Mouse (Mus musculus) cerebellum, adult (tissue): ENCODE results near the gene Cd6.

ENCODE experiments used
- ATAC-seq: cut with Nextera tagmentation; 2 replicates; pipeline ENCODE4 v1.9.2; 2017; ENCODE audit warnings: mild to moderate bottlenecking, moderate library complexity, mixed read lengths; ENCODE audit not compliant: insufficient number of reproducible peaks, low FRiP score, low TSS enrichment

Cd6 gene

DNA sequence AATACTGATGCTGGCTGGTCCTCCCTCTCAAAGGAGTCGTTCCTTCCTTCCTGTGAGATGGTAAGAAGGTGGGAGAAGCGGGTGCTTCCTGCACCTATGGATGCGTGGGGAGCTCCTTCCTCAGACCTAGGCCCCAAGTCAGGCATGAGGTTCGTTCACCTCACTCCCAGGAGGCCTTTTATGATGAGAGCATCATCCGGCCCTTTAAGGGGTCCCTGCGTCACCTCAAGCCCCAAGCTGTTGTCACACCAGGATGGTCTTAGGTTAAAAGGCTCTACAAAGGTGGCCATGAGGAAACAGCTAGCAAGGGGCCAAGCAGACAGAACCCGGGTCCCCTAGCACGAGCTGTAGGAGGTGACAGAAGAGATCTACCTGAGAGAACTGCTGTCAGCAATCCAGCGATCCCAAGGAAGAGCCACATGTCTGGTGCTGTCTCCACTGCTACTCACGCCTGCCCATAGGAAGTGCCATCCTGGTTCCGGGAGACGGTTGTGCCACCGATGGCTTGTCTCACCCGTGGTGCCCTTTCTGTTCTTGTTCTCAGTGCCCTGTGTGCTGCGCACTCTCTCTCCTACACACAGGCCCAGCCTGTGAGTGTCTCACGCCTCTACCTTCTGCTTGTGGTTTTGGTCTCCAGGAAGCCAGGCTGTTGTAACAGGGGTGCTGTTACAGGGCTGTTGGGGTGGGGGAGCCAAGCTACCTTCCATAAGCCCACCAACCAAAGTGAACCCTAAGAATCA, at the start of gene Cd6:
Gene Cd6 (minus strand): TSS at position 623 of the 740 bp plus-strand sequence.
- ATAC-seq: no peak

GRCm38 (mm10) chr19:10878201-10878837, 48.5 kb upstream of the Cd6 start:
- peak; percentile 55 for ATAC-seq

DNA sequence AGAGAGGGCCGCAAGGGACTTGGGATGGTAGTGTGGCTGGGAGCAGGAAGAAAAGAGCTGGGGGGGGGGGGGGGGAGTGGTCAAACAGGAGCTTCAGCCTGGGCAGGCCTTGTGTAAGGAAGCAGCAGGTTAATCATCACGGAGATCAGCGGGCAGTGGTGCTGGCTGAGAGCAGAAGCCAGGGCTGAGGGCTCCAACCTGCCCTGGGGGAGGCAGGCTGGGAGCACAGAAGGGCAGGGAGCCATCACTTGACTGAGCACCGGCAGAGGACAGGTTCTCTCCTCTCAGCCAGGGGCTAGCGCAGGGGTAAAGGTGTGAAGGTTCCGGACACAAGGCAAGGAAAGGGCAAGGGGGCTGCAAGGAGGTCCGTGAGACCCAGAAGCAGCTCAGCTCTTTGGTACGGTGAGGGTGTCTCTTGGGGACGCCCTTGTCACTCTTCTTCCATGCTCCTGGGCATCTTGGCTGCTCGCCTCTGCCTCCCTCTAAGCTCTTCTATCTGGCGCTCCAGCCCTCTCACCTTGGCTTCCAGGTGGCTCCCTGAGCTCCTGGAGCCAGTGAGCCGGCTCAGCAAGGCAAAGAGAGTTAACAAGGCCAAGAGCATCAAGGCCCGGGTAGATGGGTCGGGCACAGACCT, 41.6 kb upstream of the Cd6 start:
- ATAC-seq: no peak

DNA sequence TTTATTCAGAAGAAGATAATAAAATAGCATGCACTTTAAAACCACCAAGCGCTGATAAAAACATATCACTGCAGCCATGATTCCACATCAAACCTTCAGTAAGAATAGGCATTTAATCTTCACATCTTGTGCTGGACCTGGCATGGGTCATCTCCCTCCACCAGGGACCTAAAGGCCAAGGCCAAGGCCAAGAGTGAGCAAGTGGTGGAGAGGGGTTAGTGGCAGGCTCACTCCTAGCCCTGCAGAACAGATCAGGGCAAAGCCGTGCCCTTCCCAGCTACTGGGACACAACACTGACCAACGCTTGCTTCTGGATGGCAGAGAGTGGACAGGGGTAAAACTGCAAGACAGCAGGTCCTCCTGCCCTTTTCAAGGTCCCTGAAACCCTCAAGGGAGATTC, 40.8 kb upstream of the Cd6 start:
- ATAC-seq: no peak

GRCm38 (mm10) chr19:10869886-10870527, 40.1 kb upstream of the Cd6 start, which contains the start of gene Tmem132a:
Gene Tmem132a (minus strand): TSS chr19:10869940.
- ATAC-seq: no peak

DNA sequence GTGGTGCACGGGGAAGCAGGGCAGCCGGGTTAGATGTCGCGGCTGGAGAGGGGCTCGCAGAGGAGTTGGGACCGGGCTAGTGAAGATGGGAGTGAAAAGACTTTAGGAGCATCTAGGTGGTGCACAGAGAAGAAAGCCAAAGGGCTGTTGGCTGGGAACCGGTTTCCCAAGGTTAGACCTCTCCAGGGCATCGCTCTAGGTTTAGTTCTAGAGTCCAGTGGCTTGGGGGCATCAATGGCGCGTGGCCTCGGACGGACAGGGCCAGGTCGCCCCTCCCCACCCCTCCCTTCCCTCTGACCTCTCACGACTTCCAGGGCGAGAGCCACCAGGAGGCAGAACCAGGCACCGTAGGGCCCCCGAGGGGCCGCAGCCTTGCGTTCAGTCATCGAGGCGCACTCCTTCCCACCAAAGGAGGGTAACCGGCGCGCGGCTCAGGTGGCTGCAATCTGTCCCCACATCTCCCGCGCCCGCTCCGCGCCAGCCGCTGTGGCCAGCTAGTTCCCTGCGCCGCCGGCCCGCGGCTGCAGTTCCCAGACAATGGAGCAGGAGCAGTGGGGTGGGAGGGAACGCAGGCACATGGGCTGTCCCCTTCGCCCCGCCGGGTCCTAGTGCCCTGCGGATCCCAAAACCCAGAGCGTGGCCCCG, 39.5 kb upstream of the Cd6 start:
- peak; percentile 77 for ATAC-seq

GRCm38 (mm10) chr19:10868623-10869141, 38.8 kb upstream of the Cd6 start:
- peak; percentile 4; the same call in 1 of the 2 replicates for ATAC-seq

DNA sequence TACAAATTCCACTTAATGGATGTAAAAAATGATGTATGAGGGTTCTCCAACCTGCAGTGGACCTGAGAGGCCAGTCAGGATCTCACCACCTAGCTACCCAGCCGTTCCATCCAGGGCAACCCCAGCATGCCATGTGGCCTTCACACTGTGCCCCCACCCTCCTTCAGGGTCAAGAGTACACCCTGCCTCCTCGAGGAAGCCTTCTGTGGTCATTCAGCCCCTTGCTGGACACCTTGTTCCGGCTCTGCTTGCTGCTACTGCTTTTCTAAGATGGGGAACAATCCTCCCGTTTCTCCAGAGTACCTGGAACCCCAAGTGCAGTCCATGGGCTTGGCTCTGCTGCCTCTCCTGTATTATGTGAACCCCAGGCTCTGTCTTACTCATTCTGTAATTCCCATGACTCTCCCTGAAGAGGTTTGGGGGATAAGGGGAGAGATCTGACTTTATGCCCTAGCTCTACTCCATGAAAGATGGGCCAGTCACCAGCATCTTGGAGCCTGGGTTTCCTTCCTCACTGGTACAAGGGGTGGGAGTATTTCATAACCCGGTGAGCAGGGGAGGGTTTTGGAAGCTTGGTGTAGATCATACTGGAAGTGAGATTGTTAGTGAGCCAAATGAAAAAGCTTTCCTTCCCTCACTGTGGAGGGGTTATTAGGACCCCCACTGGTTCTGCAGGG, 38.2 kb upstream of the Cd6 start:
- ATAC-seq: no peak

DNA sequence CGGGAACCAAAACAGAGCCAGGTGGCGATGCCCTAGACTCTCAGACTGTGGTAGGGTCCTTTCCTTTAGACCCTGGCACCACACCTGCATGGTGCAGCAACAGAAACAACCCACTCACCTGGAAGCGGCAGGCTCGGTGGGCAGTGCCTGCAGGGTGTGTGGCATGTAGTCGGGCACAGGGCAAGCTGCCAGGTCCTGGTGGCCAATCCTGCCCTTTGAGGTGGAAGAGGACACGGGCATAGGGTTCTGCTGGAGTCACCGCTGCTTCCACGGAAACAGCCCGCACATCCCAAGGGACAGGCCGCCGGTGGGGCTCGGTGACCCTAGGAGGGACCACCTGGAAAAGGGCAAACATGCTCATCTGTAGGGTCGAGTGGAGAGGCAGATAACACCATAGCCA, 36.5 kb upstream of the Cd6 start:
- ATAC-seq: no peak

DNA sequence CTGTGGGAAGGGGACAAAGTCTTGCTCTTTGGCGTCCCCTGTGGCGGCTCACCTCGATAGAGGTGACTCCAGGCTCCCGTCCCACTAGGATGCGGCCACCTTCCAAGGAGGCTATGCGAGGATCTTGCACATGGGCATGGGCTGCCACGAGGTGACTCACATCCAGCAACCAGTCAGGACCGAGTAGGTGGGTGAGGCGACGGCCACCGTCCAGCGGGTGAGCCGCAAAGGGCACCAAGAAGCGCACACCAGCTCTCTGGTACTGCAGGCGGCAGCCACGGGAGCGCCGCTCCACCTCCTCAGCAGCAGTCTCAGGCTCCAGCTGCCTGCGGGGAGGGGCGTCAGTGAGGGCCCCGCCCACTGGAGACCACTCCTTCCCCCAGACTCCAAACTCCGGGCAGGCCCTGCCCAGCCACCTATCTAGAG, 30.2 kb upstream of the Cd6 start:
- no peak; the same call in 1 of the 2 replicates for ATAC-seq

DNA sequence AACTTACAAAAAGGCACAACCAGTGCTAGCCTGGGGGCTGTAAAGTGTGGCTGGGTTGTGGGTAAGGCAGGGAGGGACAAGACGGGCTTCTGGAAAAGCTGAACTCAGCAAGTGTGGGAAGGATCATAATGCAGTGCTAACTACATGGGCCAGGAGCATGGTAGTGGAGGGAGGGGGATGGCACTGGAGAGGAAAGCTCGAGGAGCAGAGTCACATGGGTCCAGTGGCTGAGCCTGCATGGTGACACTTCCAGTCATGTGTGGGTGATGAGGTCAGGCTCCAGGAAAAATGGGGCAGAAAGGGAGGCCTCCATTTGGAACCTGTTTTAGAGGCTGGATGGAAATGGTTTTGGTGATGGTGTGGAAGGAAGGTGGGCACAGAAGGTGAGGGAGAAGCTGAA, 26.7 kb upstream of the Cd6 start:
- ATAC-seq: no peak

- ATAC-seq: no peak
Measured at GRCm38 (mm10) chr19:10855422-10855821, 25.6 kb upstream of the Cd6 start.

DNA sequence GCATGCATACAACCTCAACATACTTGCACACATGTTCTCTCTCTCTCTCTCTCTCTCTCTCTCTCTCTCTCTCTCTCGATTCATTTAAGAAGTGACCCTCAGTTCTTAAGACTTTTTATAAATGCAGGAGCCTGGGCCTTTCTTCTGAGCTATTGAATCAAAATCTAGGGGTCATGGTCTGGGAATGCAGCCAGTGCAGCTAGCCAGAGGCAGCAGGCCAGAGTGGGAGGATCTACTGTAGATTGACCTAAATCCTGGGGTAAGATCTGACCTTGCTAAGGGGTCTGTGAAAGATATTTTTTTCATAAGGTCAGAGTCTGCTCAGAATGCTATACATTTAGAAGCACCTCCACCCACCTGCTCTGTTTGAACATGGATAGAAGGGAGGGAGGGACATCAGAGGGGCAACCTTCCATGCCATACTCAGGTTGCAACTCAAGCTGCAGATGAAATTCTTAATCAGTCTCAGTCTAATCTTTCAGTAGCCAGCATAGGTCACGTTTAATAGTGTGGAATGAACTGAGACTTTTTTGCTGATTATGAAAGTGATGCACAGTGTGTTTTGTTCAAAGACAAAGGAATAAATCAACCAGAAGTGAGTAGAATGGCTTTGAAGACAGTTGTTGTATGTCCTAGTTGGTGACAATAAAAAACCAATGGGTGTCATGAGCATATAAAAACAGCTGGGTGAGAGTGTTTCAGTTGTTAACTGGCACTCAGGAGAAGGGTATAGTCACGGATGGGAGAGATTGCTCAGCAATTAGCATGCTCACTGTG, 17.6 kb upstream of the Cd6 start:
- ATAC-seq: no peak

GRCm38 (mm10) chr19:10846150-10846549, 16.3 kb upstream of the Cd6 start:
- ATAC-seq: no peak

- no peak for ATAC-seq
Measured at GRCm38 (mm10) chr19:10845454-10845853, 15.6 kb upstream of the Cd6 start.

- ATAC-seq: no peak
Measured at GRCm38 (mm10) chr19:10844206-10844605, 14.3 kb upstream of the Cd6 start.

DNA sequence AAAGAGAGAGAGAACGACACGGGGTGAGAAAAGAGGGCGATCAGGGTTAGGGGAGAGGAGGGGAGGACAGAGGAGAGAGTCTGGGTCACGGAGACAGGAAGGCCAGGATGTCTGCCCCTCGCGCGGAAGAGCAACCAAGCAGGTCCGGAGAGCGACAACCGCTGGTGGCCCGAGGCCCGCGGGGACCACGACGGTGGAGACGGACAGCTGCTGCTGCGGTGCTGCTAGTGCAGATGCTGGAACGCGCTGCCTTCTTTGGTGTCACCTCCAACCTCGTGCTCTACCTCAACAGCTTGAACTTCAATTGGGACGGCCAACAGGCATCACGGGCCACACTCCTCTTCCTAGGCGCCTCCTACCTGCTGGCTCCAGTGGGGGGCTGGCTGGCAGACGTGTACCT, 13.1 kb upstream of the Cd6 start:
- no peak for ATAC-seq

- ATAC-seq: no peak
Measured at GRCm38 (mm10) chr19:10841721-10842626, 12.1 kb upstream of the Cd6 start.
